Comparison of ENCODE assay signal across 10 mouse cellular contexts in genomic region chr14:57115823-57116544, GRCm38 (mm10). TPM values are rescaled to one million over a fixed set of nuclear protein-coding genes. Genes with fewer than 3 reads are reported as not detected.
DNase-seq lines count a peak whose midpoint lies in the region; ATAC-seq and TF ChIP-seq lines count a peak whose summit lies in the region.
"Had no signal": no experiment of that assay in that cellular context is flagged by ENCODE, and none has a peak within 500 bp of the region (broad histone marks: within the 10 kb centered on the region; RNA-seq: fewer than 3 reads in every experiment).

Gene Gm4491 (minus strand): TSS chr14:57115883.

- no peak within 1 kb of the TSS; the same call in 1 of the 2 replicates for H3K4me2 ChIP-seq in forebrain, postnatal 0 days (ENCODE audit: low read depth)
- peak within 1 kb of the TSS; percentile 23; the same call in 1 of the 2 replicates for H3K4me2 ChIP-seq in neural tube, embryonic 13.5 days

- peak within 1 kb of the TSS; percentile 36; the same call in 1 of the 2 replicates for H3K27ac ChIP-seq in cortical plate, adult 2 months (ENCODE audit: insufficient read depth, low read length)
- no peak within 1 kb of the TSS for H3K27ac ChIP-seq in forebrain, postnatal 0 days (ENCODE audit: low read depth, low read length)
- H3K27ac ChIP-seq in left cerebral cortex, adult 2 months = peak within 1 kb of the TSS; percentile 59
- H3K27ac ChIP-seq in neural tube, embryonic 13.5 days (replicated peaks) = 0 out of 2 replicates have a peak within 1 kb of the TSS, but pooled peaks have one; percentile 35

- no peak within 1 kb of the TSS; the same call in 1 of the 2 replicates for H3K4me3 ChIP-seq in cortical plate, adult 2 months (ENCODE audit: insufficient read depth, low read length)
- no peak within 1 kb of the TSS for H3K4me3 ChIP-seq in forebrain, postnatal 0 days (ENCODE audit: low read depth, low read length)
- H3K4me3 ChIP-seq in left cerebral cortex, adult 2 months = peak within 1 kb of the TSS; percentile 15; the same call in 1 of the 2 replicates
- H3K4me3 ChIP-seq in neural tube, embryonic 13.5 days = no peak within 1 kb of the TSS

- no peak within 1 kb of the TSS for H3K9ac ChIP-seq in forebrain, postnatal 0 days
- H3K9ac ChIP-seq in neural tube, embryonic 13.5 days = no peak within 1 kb of the TSS

- no peak for TF ChIP-seq POLR2A in cortical plate, adult 2 months (IDR thresholded peaks at IDR 0.05; ENCODE audit: extremely low read depth, insufficient read depth, low read length)

- no peaks in the 10 kb centered on the region for H3K27me3 ChIP-seq in forebrain, postnatal 0 days (ENCODE audit: insufficient read depth, low read length)
- H3K27me3 ChIP-seq in neural tube, embryonic 13.5 days = no peaks in the 10 kb centered on the region

- no peaks in the 10 kb centered on the region for H3K4me1 ChIP-seq in cortical plate, adult 2 months (ENCODE audit: control insufficient read depth, insufficient read depth, low read length)
- no peaks in the 10 kb centered on the region for H3K4me1 ChIP-seq in forebrain, postnatal 0 days (ENCODE audit: insufficient read depth)
- peaks cover 7% of the 10 kb centered on the region for H3K4me1 ChIP-seq in neural tube, embryonic 13.5 days (replicated peaks)

- intact Hi-C loops in left cerebral cortex, adult 2 months (cut with DNase I) = loop anchor here (1.0 to 5.0 kb wide), 2 partner anchors 16 to 46 kb away; no protein-coding TSS in a partner anchor

- DNase-seq in forebrain, postnatal 0 days = peak; percentile 34
- peak; percentile 33 to 65 for DNase-seq in left cerebral cortex, adult 2 months (ENCODE audit: extremely low spot score in 1 of 2, low spot score in 2 of 2)
- DNase-seq in ovary, postnatal 36 days (ENCODE audit: low spot score) = no peak
- no peak for DNase-seq in ovary, postnatal 14 days (ENCODE audit: low spot score)
- DNase-seq in kidney, postnatal 10 days = no peak

- peak; percentile 93 for ATAC-seq in forebrain, postnatal 0 days
- peak; percentile 86 for ATAC-seq in neural tube, embryonic 13.5 days (ENCODE audit: low read depth)
- ATAC-seq in CD4-positive, CD25-positive, alpha-beta regulatory T cell, adult 4 months = no peak

- WGBS in forebrain, postnatal 0 days = 6% methylated on average over 13 of the region's 13 CpGs
- WGBS in neural tube, embryonic 13.5 days = 13% methylated on average over 13 of the region's 13 CpGs

- no peaks in the 10 kb centered on the region for H3K9me3 ChIP-seq in forebrain, postnatal 0 days (ENCODE audit: low read length)
- H3K9me3 ChIP-seq in neural tube, embryonic 13.5 days = no peaks in the 10 kb centered on the region

- no peaks in the 10 kb centered on the region for H3K36me3 ChIP-seq in forebrain, postnatal 0 days (ENCODE audit: insufficient read depth)
- H3K36me3 ChIP-seq in neural tube, embryonic 13.5 days = no peaks in the 10 kb centered on the region

- TF ChIP-seq CTCF in cortical plate, adult 2 months (IDR thresholded peaks at IDR 0.05; ENCODE audit: extremely low read depth, insufficient read depth, low read length) = no peak
- no peak for TF ChIP-seq CTCF in forebrain, postnatal 0 days (IDR thresholded peaks at IDR 0.05; ENCODE audit: low read depth)
- no peak for TF ChIP-seq CTCF in left cerebral cortex, adult 2 months (IDR thresholded peaks at IDR 0.05)

RNA-seq across cellular contexts. Expression of gene Gm4491, which starts in this region (rescaled TPM):
- polyA plus RNA-seq in cortical plate, adult 2 months (2012; rRNA removed) = 0.90 and 0.95 TPM in 2 replicates
- 0.24 TPM in 1 of 2 replicates, not detected in the other for total RNA-seq in forebrain, postnatal 0 days (2014; rRNA removed)
- not detected in 2 replicates for polyA plus RNA-seq in forebrain, postnatal 0 days (2015; fragmentation: Nextera tagmentation; extraction: Ambion mirVana)
- total RNA-seq in left cerebral cortex, adult 2 months (2021) = under 1 TPM; 0.68 to 0.81 TPM
- not detected in 2 replicates for polyA plus RNA-seq in neural tube, embryonic 13.5 days (2015; fragmentation: Nextera tagmentation; extraction: Ambion mirVana)
- polyA plus RNA-seq in CD4-positive, CD25-positive, alpha-beta regulatory T cell, adult 4 months (2017; shearing (Covaris generic)) = under 1 TPM in 1 of 2 experiments, not detected in 1; 0.28 TPM
- total RNA-seq: neutrophil, adult 5-6 weeks had no signal
- polyA plus RNA-seq: heart, embryonic 16.5 days had no signal

Comparison
In these comparisons a context has a peak if more than half of its experiments do, and no peak if none do; other contexts are left out.
1. Peak in DNase-seq and ATAC-seq in forebrain, postnatal 0 days; RNA of the gene not detected or under 1 TPM.
2. Peak in DNase-seq, H3K4me3 ChIP-seq and H3K27ac ChIP-seq in left cerebral cortex, adult 2 months; RNA of the gene not detected or under 1 TPM.
3. Peak in ATAC-seq, H3K27ac ChIP-seq and H3K4me2 ChIP-seq in neural tube, embryonic 13.5 days; RNA of the gene not detected or under 1 TPM.